Mouse (Mus musculus): ENCODE data around the gene Hoxa13.

DNA sequence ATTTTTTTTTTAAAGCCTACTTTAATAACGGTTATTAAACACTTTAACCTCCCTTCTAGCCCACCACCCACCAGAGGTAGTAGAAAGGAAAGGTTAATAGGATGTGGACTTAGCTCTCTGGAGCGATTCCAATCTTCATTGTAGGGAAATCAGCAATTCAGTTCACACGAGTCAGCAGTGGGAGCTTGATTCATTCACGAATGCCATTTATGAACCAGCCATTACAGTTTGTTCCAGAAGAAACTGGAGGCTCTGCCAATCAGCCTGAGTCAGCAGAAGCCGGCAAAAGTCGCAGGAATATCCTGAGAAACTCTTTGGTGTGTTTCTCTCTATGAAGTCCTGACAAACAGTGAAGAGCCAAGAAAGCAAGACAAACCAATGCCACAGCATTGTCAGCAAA lies 33.9 kb upstream of the Hoxa13 start:
- TF ChIP-seq CTCF (IDR thresholded peaks at IDR 0.05; ENCODE audit: borderline replicate concordance, control insufficient read depth, extremely low read depth, insufficient read depth, low read length, poor library complexity) (no peak), POLR2A (IDR thresholded peaks at IDR 0.05; ENCODE audit: control insufficient read depth, extremely low read depth, insufficient read depth, low read length, poor library complexity) (no peak)

Measured in thymus, adult 2 months (tissue).